Mouse (Mus musculus) regulatory T cell (primary cell): Measurements from ENCODE around the gene Gsta4.

Experiments used
- in situ Hi-C: fragments of 300-600 bp; cut with MboI, MseI; formaldehyde crosslinking; loops from one replicate; pipeline ENCODE4 v1.15.1; 2025; ENCODE audit warnings: high pct_unique_total_duplicates

Gsta4 gene

DNA sequence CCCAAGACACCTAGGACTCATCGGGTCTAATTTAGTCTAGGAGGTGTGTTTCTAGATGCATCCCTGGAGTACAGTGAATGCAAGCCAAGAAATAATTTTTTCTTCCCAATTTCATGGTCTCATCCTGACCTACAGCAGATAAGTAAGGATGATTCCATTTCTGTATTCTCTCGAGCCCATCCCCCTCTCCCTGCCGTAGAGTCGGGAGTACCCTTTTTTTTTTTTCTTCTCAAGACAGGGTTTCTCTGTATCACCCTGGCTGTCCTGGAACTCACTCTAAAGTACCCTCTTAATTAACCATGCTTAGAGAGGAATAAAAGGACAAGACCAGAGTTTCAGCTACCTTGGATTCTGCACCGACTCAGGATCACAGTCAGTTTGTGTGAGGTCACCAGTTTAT is 4.4 kb upstream of the Gsta4 start:
- in situ Hi-C loops, result loop anchor here (5.0 kb wide), 1 partner anchor 71 kb away; the partner anchor contains the start of genes Fbxo9 and Ick

DNA sequence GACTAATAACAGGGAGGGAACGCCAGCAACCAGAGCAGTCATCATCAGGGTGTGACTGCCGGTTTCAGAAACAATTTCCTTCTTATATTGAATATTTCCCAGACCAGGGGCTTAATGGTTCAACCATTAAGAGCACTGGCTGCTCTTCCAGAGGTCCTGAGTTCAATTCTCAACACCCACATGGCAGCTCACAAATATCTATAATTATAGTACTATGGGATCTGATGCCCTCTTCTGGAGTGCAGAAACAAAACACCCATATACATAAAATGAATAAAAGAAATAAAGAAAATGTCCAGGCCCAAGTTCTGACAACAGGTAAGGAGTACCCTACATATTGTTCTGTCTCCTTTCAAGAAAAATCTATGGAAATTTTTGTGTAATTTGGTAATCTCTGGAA is 3.5 kb upstream of the Gsta4 start:
- in situ Hi-C loops, result loop anchor here (5.0 kb wide), 1 partner anchor 72 kb away; the partner anchor contains the start of genes Fbxo9 and Ick

DNA sequence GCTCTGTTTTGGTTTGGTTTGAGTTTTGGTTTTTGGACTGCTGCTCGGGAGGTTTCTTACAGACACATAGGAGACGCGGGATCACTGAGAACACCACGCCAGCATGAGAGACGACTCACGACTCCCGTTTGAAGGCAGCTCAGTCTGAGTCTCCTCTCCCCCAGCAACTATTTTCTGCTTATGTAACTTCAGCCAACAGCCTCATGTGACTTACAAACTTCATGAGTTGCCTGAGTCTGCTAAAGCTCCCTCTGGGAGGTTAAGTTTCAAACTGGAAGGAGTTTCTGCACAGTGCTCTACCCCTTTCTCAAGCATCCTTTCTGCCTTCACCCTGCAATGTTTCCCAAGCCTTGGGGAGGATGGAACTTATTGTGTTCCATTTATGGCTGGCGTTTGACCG is 3.1 kb downstream of the Gsta4 start:
- in situ Hi-C loops, result loop anchor here (10.0 kb wide), 1 partner anchor 1619 kb away; no protein-coding TSS in a partner anchor

DNA sequence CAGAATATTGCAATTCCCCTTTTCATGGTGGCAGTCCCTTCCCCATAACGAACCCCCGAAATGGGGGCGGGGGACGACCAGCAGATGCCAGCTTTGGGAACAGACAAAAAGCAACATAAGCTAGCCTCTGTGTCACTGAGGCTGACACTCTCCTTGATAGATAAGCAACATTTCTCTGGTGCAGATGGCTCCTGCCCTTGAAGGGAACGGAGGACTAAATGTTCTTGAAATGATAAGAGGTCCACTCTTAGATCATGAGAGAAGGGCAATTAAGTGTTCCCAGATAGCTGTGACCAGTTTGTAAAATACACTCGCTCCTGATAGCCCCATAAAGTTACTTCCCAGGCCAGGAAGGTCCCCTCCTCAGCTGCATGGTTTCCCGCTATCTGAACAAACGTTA is 6.3 kb downstream of the Gsta4 start:
- in situ Hi-C loops, result loop anchor here (10.0 kb wide), 1 partner anchor 1616 kb away; no protein-coding TSS in a partner anchor

DNA sequence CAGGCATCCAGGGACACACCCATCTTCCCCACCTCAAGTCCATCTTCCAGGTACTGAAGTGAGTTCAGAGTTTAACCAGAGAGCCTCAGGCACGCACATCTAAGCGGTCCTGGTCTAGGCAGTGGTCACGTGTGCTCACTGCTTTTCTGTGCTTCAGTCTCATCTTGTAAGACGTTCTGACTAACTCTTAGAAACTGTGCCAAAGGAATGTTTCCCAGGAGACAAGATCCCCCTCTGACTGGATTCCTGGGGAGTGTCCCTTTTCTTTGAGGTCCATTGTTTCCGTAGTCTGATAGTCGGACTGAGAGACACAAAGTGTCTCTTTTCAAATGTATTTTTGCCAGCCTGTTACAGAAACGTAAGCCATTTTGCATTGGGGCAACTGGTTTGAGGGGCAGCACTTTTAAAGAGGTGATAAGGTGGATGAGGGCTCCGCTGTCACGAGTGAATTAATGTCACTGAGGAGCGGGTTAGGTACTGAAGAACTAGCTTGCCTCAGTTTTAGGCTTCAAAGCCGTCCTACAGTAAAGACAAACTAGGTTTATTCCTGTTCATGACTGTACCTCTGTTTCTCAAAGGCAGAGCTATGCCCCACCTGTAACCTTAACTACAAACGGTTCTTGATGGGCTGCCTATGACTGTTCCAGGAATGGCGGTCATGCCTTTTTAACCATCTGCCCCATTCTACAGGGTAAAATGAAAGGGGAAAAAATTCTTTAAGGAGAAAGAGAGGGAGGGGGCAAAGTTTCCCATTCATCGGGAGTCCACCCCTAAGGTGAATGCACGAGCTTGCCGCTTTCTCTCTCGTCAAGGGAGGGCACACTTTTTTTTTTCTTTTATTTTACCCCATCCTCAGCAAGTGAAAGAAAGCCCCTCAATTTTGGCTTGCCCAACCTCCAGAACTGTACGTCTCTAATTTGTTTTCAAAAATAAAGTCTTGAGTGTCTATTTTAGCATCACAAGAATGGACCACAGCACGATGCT is 8.4 kb downstream of the Gsta4 start:
- in situ Hi-C loops, result no loop called here

DNA sequence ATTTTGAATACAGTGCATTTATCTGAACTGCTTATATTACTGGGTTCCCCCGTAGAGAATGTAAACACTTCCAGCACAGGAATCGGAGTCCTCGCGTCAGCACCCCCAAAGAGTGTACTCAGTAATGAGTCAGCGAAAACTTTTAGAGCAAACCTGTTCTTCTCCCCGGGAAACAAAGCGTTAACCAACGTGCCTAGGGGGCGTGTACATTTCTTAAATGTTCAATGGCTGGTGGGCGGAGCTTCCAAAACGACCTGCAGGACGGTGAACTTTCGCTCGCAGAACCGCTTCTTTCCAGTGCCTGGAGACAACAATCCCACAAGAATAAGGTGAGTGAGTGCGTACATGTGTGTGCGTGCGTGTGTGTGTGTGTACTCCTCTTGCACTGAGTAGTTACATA is 9.2 kb downstream of the Gsta4 start:
- in situ Hi-C loops, result no loop called here

DNA sequence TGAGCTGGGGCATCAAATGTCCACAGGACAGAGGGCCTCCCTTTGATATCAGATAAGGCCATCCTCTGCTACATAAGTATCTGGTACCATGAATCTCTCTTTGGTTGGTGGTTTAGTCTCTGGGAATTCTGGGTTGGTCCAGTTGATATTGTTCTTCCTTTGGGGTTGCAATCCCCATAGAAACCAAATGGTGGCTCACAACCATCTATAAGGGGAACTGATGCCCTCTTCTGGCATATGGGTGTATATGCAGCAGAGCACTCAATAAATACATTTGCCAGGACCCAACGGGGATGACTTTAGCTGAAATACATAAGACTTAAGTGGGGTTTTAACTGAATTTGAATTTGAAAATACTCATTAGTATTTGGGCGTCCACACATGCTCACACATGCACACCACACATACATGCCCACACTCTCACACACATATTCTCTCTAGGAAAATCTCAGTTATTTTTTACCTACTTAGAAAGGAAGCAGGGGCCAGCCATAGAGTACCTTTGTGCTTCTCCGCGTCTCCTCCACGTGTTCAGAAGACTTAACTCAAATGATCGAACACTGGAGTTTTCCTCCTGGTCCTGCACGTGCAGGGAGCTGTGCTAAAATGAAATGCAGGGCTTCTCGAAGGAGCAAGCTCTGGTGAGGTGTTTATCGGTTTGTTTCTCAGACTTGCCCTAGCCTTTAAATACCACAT is 11.5 kb downstream of the Gsta4 start:
- in situ Hi-C loops, result no loop called here

DNA sequence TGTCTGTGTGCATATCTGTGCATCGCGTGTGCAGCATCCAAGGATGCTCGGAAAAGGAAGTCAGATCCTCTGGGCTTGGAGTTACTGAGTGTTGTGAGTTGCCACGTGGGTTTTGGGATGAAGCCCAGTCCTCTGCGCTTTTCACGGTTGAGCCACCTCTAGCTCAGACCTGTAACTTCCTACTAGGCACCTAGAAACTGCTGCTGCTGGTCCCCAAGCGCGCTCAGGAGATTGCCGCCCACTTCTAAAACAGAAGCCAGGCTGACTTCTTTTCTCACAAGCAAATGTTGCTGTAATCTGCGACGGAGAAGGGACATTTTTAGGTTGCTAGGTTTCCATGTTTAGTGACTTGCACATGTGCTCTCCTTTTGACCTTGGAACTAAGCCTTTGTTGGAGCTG is 12.5 kb downstream of the Gsta4 start:
- in situ Hi-C loops, result no loop called here

DNA sequence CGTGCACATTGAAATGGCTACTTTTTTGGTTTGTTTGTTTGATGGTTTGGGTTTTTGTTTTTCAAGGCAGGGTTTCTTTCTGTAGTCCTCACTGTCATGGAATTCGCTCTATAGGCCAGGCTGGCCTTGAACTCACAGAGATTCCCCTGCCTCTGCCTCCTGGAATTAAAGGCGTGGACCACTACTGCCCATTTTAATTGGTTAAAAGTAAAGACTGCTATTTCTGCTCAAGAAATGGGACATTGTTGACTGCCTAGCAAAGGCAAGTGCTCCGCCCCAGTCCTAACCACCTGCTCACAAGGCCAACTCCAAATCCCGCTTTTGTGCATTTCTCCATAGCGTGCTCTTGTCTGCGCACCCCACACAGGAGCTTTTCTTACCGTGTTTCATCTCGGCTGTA is 15.2 kb downstream of the Gsta4 start:
- in situ Hi-C loops, result no loop called here

DNA sequence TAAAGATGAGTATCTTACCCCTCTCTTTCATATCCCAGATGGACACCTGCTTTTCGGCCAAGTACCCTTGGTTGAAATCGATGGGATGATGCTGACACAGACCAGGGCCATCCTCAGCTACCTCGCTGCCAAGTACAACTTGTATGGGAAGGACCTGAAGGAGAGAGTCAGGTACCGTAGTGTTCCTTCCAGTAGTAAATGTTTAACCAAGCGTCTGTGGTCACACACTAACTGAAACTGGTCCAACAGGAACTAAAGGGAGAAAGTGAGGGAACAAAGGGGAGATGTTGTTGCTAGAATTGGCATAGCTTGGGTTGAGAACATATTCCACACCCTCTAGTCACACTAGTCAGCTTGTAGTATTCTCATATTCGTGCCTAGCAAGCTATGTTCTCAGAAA is 21.6 kb downstream of the Gsta4 start:
- in situ Hi-C loops, result no loop called here

DNA sequence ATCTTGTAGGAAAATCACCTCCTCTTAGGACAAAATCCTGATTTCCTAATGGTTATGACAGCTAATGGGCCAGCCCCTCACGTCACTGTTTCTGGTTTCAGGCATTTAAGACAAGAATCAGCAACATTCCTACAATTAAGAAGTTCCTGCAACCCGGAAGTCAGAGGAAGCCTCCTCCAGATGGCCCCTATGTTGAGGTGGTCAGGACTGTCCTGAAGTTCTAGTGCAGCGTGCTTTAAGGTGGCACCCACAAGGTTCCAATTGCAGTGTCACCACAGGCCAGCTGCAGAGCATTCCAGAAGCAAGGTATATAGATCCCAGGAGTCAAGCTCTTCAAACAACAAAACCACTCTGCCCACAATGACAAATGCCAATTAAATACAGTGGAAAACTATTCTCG is 26.4 kb downstream of the Gsta4 start:
- in situ Hi-C loops, result no loop called here

DNA sequence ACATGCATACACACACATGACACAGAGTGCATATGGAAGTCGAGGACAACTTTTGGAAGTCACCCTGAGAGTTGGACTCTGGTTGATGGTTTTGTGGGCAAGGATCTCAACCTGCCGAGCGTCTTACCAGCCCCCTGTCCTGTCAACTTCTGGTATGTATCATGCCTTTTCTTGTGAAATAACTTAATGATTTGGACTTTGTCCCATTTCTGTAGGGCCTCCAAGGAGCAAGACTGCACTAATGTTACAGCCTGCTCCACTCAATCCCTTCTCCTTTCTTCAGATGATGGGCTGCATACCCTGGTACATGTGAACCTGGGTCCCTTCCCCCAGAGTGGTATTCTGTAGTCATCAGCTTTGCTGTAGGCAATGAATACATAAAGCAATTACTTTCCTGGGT is 27.5 kb downstream of the Gsta4 start:
- in situ Hi-C loops, result no loop called here

DNA sequence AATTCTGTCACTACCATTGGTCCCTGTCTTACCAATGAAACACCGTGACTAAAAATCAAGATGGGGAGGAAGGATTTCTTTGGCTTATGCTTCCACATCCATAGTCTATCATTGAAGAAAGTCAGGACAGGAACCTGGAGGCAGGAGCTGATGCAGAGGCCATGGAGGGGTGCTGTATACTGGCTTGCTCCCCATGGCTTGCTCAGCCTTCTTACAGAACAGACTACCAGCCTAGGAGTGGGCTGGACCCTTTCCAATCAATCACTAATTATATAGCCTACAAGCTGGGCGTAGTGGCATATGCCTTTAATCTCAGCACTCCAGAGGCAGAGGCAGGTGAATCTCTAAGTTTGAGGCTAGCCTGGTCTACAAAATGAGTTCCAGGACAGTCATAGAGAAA is 28.2 kb downstream of the Gsta4 start:
- in situ Hi-C loops, result no loop called here

DNA sequence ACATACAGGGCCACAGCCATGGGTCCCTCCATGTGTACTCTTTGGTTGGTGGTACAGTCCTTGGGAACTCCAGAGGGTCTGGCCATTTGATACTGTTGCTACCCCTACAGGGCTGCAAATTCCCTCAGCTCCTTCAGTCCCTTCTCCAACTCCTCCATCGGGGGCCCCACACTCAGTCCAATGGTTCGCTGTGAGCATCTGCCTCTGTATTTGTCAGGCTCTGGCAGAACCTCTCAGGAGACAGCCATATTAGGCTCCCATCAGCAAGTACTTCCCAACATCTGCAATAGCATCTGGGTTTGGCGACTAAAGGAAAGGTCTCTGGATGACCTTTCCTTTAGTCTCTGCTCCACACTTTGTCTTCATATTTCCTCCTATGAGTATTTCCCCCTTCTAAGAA is 28.9 kb downstream of the Gsta4 start:
- in situ Hi-C loops, result no loop called here

DNA sequence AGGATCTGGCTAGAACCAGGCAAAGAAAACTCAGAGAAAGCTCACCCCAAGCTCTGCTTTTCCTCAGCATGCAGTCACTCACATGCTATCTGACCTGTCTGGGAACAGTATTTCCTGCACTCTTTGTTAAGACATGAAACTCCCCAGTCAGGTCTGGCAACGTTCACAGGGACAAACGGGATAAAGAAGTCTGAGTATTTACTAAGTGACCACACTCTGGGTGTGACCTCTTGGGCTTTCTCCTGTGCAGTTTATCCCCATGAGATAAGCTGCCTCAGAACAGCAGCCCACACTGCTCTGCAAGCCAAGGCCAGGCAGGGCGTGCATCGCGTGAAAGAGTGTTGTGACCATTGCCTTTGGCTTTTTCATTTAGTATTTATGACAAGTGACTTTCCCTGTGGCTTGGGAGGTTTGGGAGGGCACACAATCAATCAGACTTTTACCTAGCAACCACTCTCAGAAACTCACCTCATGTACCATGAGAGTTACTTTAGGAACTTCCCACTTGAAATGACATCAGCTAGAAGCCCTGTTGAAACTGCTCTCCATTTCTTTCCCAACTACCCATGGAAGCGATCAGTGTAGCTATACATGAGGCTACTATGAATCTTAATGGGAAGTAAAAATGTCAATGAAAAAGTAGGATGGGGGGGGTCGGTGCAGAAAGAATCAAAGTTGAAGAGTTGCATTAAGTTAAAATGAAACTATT is 29.9 kb downstream of the Gsta4 start:
- in situ Hi-C loops, result no loop called here

DNA sequence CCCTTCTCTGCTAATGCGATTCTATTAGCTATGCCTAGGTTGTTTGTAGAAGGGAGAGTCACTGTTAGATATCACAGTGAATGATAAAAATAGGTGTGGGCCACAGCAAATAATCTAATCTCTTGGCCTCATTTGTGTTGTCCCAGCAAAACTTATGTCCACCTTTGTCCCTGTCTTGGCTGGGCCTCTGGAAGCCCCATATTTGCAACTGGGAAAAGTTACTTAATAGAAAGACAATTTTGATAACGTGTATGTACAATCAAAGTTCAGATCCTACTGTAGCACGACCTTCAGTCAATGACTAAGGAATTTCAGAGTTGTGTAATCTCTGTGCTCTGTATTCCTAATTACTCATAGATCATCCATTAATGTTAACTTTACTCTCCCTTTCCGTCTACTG is 34.5 kb downstream of the Gsta4 start:
- in situ Hi-C loops, result no loop called here

DNA sequence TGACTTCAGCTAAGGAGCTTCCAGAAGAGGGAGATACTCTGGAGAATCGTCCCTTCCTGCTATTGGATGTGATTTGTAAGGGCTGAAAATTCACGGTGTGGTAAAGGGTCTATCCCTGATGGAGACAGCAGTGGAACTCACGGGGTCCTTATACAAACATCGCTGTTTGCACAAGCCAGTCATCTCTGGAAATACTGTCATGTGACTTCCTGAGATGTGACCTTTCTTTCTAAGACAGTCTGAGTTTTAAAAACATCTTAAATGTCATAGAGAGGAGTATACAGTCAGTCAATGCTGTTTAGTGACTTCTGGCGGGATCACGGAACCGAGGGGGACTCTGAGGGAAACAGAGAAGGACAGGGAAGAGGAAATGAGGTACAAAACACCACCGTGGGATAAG is 40.0 kb downstream of the Gsta4 start:
- in situ Hi-C loops, result no loop called here

DNA sequence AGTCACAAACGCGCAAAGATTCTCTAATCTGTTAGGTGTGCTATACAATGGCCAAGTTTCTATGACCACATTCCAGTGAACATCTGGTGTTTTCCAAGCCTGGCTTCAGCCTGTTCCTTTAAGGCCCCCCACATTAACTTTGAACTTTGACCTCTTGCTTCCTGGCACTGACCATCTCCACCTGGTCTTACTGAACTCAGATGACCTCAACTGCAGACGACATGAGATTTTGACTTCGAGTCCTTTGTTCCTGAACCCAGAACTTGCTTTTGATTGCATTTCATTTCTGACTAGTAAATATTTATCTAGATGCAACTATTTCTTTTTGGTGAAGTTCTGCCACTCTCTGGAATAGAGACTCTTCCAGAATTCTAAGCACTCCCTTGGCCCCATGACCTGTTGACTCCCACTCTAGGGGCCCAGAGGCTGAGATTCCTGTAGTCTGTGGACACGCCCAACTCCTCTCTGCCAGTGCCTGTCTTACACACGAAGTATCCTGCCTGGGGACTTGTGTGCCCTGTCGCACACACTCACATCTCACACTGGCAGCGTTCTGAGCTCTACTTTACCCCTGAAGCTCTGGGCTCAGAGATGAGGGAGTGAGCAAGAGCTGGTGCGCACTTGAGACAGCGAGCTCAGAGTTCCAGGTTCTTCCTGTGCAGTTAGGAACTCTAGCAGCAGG is 40.8 kb downstream of the Gsta4 start:
- in situ Hi-C loops, result no loop called here

DNA sequence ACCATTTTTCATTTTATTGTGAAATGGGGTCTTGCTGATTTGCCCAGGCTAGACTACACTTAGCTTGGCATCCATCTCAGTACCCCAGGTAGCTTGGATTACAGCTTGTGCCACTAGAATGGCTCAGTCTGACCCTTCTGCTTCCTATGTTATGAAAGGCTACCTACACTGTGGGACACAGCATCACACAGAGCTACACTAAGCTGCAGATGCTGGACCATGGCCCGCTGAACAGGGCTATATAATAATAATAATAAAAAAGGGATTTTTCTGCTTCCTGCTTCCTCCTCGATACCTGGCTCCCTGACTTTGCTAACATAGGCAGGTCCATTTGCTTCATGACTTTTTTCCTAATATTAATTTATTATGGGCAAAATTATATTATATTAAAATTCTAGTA is 41.8 kb downstream of the Gsta4 start:
- in situ Hi-C loops, result no loop called here

DNA sequence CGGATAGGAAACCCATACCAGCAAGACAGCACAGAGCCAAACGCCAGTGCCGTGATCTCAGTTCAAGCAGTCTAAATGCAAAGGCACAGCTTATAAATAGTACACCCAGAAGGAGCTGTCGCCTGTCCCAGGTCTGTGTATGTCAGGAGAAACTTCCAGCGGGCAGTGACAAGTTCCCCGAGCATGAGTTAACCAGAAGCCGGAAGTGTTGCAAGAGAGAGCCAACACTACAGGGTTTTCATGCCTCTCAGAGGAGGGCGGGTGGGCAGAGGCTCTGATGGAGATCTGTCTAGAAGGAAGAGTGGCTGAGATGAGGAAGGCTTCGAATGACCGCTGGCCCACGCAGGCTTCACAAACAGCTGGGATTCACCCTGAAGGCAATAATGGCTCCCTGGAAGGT is 42.7 kb downstream of the Gsta4 start:
- in situ Hi-C loops, result loop anchor here (5.0 kb wide), 1 partner anchor 37 kb away; no protein-coding TSS in a partner anchor

DNA sequence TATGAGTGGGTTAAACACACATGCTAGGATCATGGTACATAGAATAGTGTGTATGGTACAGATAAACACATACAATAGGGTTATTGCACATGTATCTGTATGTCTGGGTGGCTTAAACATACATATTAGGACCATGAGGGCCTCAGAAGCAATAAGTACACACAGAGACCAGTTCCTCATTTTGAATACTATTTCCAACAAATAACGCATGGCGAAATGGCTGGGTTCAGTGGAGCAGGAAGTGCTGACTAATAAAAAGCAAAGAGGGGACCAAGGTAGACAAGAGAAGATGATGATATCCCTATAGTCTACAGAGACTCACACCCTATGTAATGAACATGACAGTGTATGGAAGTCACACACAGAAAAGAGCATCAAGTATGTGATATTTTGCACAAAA is 45.5 kb downstream of the Gsta4 start:
- in situ Hi-C loops, result loop anchor here (5.0 kb wide), 1 partner anchor 34 kb away; no protein-coding TSS in a partner anchor
